Mouse (Mus musculus) cerebellum, adult (tissue): ENCODE results near the gene Ep300.
A peak's percentile ranks its signal among the peaks of the same experiment; 100 is the strongest.

Source experiments
- ATAC-seq: cut with Nextera tagmentation; 2 replicates; pipeline ENCODE4 v1.9.2; 2017; ENCODE audit warnings: mild to moderate bottlenecking, moderate library complexity, mixed read lengths; ENCODE audit not compliant: insufficient number of reproducible peaks, low FRiP score, low TSS enrichment

Ep300 gene

GRCm38 (mm10) chr15:81584913-81585745 lies at the start of gene Ep300:
Gene Ep300, plus strand, starts transcription at chr15:81585351.
- ATAC-seq: peak; percentile 85

GRCm38 (mm10) chr15:81535881-81536351 lies 49.2 kb upstream of the Ep300 start:
- no peak for ATAC-seq

DNA sequence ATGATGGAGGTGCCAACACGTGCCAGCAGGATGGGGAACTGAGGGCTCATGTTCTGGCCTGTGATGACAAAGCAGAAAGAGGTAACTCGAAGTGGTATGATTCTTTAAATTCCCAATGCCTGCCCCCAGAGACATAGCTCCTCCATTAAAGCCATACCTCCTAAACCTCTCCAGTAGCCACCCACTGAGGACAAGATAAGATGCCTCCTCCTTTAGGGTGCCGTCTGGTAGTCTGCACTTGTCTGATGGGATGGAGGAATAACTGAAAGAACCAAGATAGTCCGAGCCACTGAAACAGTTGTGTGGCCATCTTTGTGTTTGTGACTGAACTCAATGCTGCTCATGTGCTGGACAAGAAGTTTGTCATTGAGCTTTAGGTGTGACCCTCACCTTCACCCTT lies 47.0 kb upstream of the Ep300 start:
- ATAC-seq: no peak

- no peak for ATAC-seq
Observed at GRCm38 (mm10) chr15:81539560-81539959, 45.6 kb upstream of the Ep300 start.

DNA sequence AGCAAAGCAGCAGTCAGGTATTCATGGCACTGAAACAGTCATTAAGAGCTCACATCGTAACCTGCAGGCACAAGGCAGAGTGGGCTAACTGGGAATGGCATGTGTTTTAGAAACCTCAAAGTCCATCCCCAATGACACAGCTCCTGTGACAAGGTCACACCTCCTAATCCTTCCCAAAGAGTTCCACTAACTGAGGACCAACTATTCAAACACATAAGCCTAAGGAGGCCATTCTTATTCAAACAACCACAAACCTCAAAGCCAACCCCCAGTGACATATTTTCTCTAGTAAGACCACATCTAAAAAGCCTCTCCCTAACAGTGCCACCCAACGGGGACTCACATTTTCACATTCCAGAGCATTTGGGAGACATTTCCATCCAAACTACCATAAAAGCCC lies 40.2 kb upstream of the Ep300 start:
- no peak for ATAC-seq

DNA sequence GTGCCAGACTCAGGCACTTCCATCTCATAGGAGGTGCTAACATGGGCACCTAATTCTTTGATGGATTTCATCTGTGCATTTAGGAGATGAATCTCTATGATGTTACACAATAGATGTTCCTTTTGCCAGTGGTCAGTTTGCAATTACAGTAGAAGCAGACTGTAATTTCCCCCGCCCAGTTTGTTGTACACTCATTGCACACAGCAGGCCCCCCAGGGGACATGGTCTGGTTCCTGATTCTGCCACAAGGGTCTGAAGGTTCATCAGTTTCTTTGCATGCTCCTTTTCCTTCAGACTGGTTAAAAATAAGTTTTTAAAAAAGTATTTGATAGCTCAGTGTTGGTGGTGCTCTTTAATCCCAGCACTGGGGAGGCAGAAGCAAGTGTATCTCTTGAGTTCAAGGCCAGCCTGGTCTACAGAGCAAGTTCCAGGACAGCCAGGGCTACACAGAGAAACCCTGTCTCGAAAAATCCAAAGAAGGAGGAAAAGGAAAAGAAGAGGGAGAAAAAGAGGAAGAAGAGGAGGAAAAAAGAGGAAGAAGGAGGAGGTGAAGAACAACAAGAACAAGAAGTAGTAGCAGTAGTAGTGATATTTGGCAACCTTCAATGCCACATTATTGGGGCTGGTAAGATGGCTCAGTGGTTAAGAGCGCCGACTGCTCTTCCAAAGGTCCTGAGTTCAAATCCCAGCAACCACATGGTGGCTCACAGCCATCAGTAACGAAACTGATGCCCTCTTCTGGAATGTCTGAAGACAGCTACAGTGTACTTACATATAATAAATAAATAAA lies 39.6 kb upstream of the Ep300 start:
- no peak for ATAC-seq

GRCm38 (mm10) chr15:81553455-81553854 lies 31.7 kb upstream of the Ep300 start:
- ATAC-seq: no peak

DNA sequence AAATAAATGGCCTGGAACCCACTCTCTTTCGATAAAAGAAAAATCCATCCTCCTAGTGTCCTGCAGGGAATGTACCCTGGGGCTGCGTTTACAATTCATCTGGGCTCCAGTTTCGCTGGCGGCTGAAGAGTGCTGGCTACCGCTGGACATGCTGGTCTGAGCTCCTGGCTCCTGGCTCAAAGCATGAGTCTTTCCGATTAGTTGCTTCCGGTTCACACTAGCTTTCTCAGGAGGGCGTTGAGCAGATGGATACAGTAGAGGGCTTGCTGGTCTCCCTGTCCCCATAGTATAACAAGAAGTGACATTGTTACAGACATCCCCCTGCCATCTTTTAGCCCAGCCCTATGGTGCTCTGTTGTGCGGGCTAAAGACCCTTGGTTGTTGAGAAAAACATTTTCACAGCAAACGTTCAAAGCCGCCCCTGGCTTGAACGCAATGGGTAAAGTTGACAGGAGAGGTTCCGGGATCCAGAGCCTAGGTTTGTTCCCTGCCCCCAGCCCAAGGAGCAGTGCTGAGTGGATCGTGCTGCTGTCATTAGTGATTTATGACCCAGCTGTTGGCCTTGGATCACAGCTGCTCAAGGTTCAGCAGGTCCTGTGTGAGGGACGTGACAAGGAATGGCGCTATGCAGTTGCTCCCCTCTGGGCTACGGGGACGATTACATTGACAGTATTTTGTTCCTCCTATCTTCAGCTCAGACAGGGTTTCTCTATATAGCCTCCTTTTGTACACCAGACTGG lies 30.4 kb upstream of the Ep300 start:
- ATAC-seq: no peak

GRCm38 (mm10) chr15:81555986-81556385 lies 29.2 kb upstream of the Ep300 start:
- no peak for ATAC-seq

DNA sequence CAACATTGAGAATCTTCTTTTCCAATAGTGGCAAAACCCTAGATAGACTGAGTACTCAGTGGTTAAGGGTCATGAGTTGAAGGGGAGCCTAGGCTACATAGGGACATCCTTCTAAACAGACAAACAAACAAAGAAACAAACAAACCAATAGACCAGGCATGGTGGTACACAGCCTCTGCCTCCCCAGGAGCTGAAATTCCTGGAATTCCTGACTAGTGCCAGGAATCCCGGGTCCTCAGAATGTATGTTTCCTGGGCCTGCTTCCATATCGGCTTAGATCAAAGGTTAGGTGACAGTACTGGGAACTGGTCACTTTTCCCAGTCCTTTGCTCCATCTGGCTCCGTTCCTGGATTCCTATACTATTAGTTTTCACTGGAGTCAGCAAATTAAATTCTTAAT lies 23.6 kb upstream of the Ep300 start:
- ATAC-seq: no peak

DNA sequence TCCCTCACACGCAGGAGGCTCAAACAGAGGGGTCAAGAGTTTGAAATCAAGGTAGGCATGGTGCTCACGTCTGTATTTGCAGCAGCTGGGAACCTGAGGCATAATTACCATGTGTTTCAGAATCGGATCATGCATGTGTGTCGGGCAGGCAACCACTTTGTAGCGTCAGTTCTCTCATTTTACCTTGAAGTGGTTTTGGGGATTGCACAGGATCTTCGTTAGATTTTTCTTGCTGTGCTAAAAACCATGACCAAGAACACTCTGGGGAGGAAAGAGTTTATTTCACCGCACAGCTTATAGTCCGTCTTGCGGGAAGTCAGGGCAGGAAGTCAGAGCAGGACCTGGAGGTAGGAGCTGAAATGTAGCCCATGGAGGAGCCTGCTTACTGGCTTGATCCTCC lies 23.2 kb upstream of the Ep300 start:
- no peak for ATAC-seq

- no peak for ATAC-seq
Observed at GRCm38 (mm10) chr15:81562491-81563488, 22.4 kb upstream of the Ep300 start.

DNA sequence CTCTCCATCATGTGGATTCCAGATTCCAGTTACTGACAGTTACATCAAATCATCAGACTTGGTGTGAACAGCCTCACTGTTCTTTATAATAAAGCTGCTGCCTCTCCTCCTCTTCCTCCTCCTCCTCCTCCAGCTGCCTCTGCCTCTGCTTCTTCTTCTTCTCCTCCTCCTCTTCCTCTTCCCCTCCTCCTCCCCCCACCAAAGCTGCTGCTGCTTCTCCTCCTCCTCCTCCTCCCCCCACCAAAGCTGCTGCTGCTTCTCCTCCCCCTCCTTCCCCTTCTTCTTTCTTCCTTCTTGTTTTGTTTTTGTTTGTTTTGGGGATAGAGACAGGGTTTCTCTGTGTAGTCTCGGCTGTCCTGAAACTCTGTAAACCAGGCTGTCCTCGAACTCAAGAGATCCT lies 17.1 kb upstream of the Ep300 start:
- ATAC-seq: no peak

GRCm38 (mm10) chr15:81568592-81568991 lies 16.6 kb upstream of the Ep300 start:
- ATAC-seq: no peak

DNA sequence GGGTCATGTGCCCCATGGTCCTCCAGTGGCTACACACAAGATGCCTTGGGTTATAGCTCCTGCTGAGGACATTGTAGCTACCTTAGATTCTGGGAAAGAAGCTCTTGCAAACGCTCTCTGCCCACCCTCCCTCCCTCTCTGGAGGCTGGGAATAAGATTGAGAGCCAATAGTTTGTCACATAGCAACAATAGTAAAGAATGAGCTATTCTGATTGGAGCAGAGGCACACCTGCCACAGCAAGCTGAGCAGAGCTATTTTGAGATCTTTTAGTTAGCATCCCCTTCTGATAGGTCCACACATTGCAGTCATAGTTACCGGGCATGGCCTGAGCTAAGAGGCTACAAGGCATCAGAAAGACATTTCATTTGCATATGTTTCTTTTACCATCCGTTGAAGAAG lies 8.2 kb upstream of the Ep300 start:
- no peak for ATAC-seq

GRCm38 (mm10) chr15:81577743-81578165 lies 7.4 kb upstream of the Ep300 start:
- no peak for ATAC-seq

- no peak for ATAC-seq
Observed at GRCm38 (mm10) chr15:81584466-81584865, 685 bp upstream of the Ep300 start.

DNA sequence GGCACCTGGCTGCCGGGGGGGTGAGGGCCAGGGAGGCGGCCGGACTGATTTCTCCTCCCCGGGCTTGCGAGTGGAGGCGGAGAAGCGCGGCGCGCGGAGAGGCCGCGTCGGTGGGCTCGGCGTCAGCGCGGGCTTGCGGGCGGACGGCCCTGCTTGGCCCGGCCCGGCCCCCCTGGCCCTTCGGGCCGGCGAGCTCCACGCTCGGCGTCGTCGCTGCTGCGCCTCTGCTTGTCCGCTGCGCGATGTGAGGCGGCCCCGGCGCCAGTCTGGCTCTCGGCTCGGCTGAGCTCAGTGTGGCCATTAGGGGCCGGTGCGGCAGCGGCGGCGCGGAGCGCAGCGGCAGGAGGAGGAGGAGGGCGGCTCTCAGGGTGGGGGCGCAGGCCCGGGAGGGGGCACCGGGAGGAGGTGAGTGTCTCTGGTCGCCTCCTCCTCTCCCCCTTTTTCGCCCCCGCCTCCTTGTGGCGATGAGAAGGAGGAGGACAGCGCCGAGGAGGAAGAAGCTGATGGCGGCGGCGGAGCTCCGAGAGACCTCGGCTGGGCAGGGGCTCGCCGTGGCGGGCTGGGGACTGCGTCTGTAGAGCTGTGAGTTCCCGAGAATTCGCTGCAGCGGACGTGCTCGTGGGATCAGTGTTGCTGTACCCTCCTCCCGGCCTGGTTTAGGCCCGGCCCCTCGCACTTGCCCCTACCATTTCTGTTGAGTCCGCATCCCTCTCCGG lies 753 bp downstream of the Ep300 start:
- peak; percentile 83 for ATAC-seq

- ATAC-seq: no peak
Observed at GRCm38 (mm10) chr15:81586466-81586865, 1.3 kb downstream of the Ep300 start.
